20 mouse cellular contexts compared by ENCODE assay signal in the genomic region with DNA sequence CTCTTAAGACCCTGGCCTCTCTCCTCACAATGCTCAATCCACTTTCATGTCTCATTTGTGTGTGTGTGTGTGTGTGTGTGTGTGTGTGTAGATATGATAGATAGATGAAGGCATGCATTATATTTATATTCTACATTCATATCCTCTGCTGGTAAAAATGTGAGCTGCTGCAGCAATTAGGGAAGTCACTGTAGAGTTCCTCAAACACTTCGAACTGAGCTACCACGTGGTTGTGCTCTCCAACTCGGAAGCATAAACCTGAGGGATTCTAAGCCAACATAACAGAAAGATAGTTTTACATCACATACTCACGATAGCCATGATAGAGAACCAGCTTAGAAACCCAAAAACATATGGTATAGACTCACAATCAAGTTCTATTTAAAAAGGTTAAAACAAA.
"Had no signal": no experiment of that assay in that cellular context is flagged by ENCODE, and none has a peak within 500 bp of the region (broad histone marks: within the 10 kb centered on the region; RNA-seq: fewer than 3 reads in every experiment).

No protein-coding gene starts in this region.

- DNase-seq: liver, embryonic 13.5 days; liver, postnatal 0 days; lung, adult 2 months; lung, postnatal 4 days; midbrain, embryonic 14.5 days; right cerebral cortex, postnatal 14 days; thymus, adult 18-20 months; thymus, postnatal 14 days; thymus, postnatal 36 days had no signal

- H3K27ac ChIP-seq: liver, embryonic 13.5 days; liver, embryonic 15.5 days; lung, embryonic 15.5 days; midbrain, embryonic 10.5 days; midbrain, embryonic 12.5 days; neural tube, embryonic 13.5 days; neural tube, embryonic 15.5 days; stomach, embryonic 15.5 days; stomach, postnatal 0 days had no signal

- H3K4me3 ChIP-seq: liver, embryonic 13.5 days; liver, embryonic 15.5 days; lung, embryonic 15.5 days; midbrain, embryonic 10.5 days; midbrain, embryonic 12.5 days; myocyte; neural tube, embryonic 13.5 days; neural tube, embryonic 15.5 days; stomach, embryonic 15.5 days had no signal

- ATAC-seq: liver, postnatal 0 days; lung, postnatal 0 days; midbrain, embryonic 16.5 days had no signal
